Mouse (Mus musculus) ES-Bruce4 (cell line): ENCODE measurements around the gene Tmem108.

ENCODE experiments used
- CTCF ChIP-seq: IDR thresholded peaks from one replicate; pipeline ENCODE4 v1.8.1; 2011; ENCODE audit warnings: low read depth, low read length
- EP300 ChIP-seq: IDR thresholded peaks from 2 replicates; pipeline ENCODE4 v1.6.1; 2011; ENCODE audit warnings: low read depth, low read length; ENCODE audit not compliant: insufficient read depth
- POLR2A ChIP-seq: IDR thresholded peaks from one replicate; pipeline ENCODE4 v1.8.1; 2011; ENCODE audit warnings: low read length; ENCODE audit not compliant: insufficient read depth

- TF ChIP-seq POLR2A: no peak
- TF ChIP-seq EP300: no peak
- no peak for TF ChIP-seq CTCF
Observed at GRCm38 (mm10) chr9:103548606-103549005, 213.0 kb downstream of the Tmem108 start.
